Mouse (Mus musculus): ENCODE results near the gene Tmem54. TPM values are rescaled to one million over a fixed set of nuclear protein-coding genes. Genes with fewer than 3 reads are reported as not detected.

Gene Tmem54
- polyA plus RNA-seq (2015; fragmentation: Nextera tagmentation; extraction: Ambion mirVana): 0.28 and 0.37 TPM in 2 replicates

GRCm38 (mm10) chr4:129105356-129105755, at the start of gene Tmem54:
Tmem54 (plus strand) TSS chr4:129105548.

DNA sequence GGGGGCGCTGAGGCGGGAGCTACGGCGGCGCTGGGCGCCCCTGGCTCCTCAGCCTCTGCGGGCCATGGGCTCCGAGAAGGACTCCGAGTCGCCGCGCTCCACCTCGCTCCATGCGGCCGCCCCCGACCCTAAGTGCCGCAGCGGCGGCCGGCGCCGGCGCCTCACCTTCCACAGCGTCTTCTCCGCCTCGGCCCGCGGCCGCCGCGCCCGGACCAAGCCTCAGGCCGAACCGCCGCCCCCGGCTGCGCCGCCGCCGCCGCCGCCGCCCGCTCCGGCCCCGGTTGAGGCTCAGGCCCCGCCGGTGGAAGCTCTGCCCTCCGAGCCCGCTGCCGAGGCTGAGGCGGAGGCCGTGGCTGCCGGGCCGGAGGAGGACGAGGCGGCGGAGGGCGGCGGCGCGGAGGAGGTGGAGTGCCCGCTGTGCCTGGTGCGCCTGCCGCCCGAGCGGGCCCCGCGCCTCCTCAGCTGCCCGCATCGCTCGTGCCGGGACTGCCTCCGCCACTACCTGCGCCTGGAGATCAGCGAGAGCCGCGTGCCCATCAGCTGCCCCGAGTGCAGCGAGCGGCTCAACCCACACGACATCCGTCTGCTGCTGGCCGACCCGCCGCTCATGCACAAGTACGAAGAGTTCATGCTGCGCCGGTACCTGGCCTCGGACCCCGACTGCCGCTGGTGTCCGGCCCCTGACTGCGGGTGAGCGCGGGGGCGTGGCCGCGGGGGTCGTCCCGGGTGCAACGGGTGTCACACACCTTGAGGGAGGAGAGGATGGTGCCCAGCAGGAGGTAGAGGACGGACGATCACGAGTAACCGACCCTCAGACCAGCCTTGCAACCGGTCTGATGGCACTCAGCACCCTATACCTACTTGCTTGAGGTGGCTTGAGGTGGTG, 46.9 kb upstream of the Tmem54 start, which contains the start of gene Rnf19b:
TSS of gene Rnf19b (plus strand) at position 65 of the 886 bp plus-strand sequence.

DNA sequence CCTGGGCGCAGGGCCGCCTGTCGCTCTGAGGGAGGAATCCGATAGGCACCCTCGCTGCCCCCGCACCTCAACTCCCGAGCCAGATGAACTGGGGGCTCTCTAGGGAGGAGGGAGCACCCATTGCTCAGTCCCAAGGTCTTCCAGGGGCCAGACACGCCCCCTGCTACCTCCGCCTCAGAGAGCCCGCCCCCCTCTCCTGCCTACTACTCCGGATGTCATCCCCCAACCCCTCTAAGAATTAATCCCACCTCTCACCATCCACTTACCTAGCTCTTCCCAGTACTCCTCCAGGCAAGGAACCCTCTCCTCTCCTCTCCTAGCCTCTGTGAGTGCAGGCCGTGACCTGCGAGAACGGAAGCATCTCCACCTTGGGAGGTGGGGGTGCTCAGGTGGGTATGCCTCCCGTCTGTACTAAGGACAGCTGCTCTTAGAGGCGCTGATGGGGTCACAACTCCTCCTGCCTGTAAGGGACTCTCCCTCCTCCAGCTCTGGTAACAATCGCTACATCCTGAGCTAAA, 16.3 kb downstream of the Tmem54 start, which contains the start of gene Hpca:
TSS of gene Hpca (minus strand) at position 468 of the 518 bp plus-strand sequence.

DNA sequence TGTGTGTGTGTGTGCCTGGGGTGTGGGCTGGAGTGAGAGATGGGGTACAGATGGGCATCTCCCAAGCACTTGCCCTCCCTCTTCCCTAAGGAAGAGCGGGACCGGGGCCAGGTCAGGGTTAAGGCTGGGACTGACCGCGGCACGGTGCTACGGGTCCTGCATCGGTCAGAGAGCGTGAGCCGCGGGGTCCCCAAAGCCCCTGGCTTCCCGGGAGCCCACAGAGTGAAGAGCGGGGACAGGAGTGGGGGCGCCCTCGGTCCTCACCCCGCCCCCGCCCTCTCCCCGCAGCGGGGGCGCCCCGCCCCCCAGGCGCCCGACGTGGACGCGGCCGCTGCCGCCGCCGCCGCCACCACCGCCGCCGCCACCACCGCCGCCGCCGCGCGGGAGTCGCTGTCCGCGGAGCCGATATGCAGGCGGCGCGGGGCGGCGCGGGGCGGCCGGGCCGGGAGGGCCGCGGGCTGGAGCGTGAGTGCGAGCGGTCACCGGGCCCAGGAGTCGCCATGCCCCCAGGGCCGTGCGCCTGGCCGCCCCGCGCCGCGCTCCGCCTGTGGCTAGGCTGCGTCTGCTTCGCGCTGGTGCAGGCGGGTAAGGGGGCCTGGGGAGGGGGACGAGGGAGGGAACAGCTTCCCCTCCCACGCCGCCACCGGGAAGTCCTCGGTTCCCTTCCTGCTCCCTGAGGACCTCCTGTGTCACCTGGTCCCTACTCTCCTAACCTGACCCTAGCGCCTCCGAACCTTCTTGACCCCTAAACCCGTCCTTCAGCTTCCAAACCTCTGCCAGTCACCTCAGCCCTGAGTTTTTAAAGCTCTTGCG, 31.4 kb downstream of the Tmem54 start, which contains the start of gene Fndc5:
TSS of gene Fndc5 (plus strand) at position 421 of the 813 bp plus-strand sequence.

Other genes with a start within 250 kb of the Tmem54 start
- 29.2 and 32.5 TPM in 2 replicates for gene Trim62, start 222.0 kb upstream of the Tmem54 start, polyA plus RNA-seq (2015; fragmentation: Nextera tagmentation; extraction: Ambion mirVana)
- 28.9 and 29.5 TPM in 2 replicates for gene Azin2, start 143.1 kb upstream of the Tmem54 start, polyA plus RNA-seq (2015; fragmentation: Nextera tagmentation; extraction: Ambion mirVana)
- 67.9 and 71.0 TPM in 2 replicates for gene Ak2, start 113.6 kb upstream of the Tmem54 start, polyA plus RNA-seq (2015; fragmentation: Nextera tagmentation; extraction: Ambion mirVana)
- gene Rnf19b, start 47.3 kb upstream of the Tmem54 start, polyA plus RNA-seq (2015; fragmentation: Nextera tagmentation; extraction: Ambion mirVana): 38.3 and 38.7 TPM in 2 replicates
- 234 and 265 TPM in 2 replicates for gene Hpca, start 16.5 kb downstream of the Tmem54 start, polyA plus RNA-seq (2015; fragmentation: Nextera tagmentation; extraction: Ambion mirVana)
- 45.9 and 59.1 TPM in 2 replicates for gene Fndc5, start 31.5 kb downstream of the Tmem54 start, polyA plus RNA-seq (2015; fragmentation: Nextera tagmentation; extraction: Ambion mirVana)
- gene S100pbp, start 84.2 kb downstream of the Tmem54 start, polyA plus RNA-seq (2015; fragmentation: Nextera tagmentation; extraction: Ambion mirVana): 13.1 TPM in 2 replicates
- 83.2 and 104 TPM in 2 replicates for gene Yars, start 84.2 kb downstream of the Tmem54 start, polyA plus RNA-seq (2015; fragmentation: Nextera tagmentation; extraction: Ambion mirVana)
- gene C77080, start 155.9 kb downstream of the Tmem54 start, polyA plus RNA-seq (2015; fragmentation: Nextera tagmentation; extraction: Ambion mirVana): 4.8 and 5.7 TPM in 2 replicates
- 3.4 TPM in 2 replicates for gene Sync, start 182.1 kb downstream of the Tmem54 start, polyA plus RNA-seq (2015; fragmentation: Nextera tagmentation; extraction: Ambion mirVana)
- gene Rbbp4, start 229.8 kb downstream of the Tmem54 start, polyA plus RNA-seq (2015; fragmentation: Nextera tagmentation; extraction: Ambion mirVana): 186 and 200 TPM in 2 replicates
- gene Zbtb8os, start 230.1 kb downstream of the Tmem54 start, polyA plus RNA-seq (2015; fragmentation: Nextera tagmentation; extraction: Ambion mirVana): 21.0 and 23.1 TPM in 2 replicates